Mouse (Mus musculus): ENCODE results near the gene Gm36245. TPM values are rescaled to one million over a fixed set of nuclear protein-coding genes. Genes with fewer than 3 reads are reported as not detected.

The Gm36245 gene
- polyA plus RNA-seq (2015; fragmentation: Nextera tagmentation; extraction: Ambion mirVana) = not detected in 2 replicates

DNA sequence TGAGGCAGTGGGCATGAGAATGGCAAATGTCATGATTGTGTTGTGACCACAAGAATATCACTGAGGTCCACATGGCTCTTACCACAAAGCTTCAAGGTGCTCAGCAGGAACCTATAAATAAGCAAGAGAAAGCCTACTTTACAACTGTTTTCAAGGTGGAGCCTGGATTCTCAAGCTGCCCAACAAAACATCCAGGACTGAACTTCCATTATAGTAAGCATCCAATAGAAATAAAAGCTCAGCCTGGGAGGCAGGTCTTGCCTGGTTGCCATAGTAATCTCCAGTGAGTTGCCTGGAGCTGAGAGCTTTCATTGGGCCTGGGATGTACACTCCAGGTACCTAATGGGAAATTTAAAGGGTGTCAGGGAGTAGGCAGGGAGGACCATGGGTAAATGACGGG is at the start of gene Gm36245:
Gene Gm36245, plus strand, starts transcription at position 301 of the 400 bp plus-strand sequence.
- ATAC-seq (ENCODE audit: low read depth) = no peak
- no peak within 1 kb of the TSS for H3K4me3 ChIP-seq (ENCODE audit: low read length)
- no peak within 1 kb of the TSS for H3K9ac ChIP-seq (ENCODE audit: low read length)
- 75% methylated on average over 1 of the region's 1 CpGs for WGBS
- no peaks in the 10 kb centered on the region for H3K4me1 ChIP-seq (replicated peaks; ENCODE audit: control insufficient read depth, insufficient read depth, low read length)
- no peaks in the 10 kb centered on the region for H3K27me3 ChIP-seq (ENCODE audit: control insufficient read depth, insufficient read depth, low read depth, low read length)
- peak within 1 kb of the TSS; percentile 49; the same call in 1 of the 2 replicates for H3K27ac ChIP-seq (ENCODE audit: low read length)
- no peaks in the 10 kb centered on the region for H3K36me3 ChIP-seq (ENCODE audit: control insufficient read depth, insufficient read depth, low read length)
- no peaks in the 10 kb centered on the region for H3K9me3 ChIP-seq (ENCODE audit: control insufficient read depth, low read length)
- H3K4me2 ChIP-seq (ENCODE audit: low read depth, low read length) = no peak within 1 kb of the TSS

DNA sequence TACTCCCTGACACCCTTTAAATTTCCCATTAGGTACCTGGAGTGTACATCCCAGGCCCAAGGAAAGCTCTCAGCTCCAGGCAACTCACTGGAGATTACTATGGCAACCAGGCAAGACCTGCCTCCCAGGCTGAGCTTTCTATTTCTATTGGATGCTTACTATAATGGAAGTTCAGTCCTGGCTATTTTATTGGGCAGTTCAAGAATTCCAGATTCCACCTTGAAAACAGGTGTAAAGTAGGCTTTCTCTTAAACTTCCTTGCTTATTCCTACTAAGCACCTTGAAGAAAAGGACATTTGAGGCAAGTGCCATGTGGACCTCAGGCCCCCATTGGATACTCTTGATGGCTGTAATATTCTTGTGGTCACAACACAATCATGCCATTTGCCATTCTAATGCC is 37.3 kb upstream of the Gm36245 start, which contains the start of gene 1700025B11Rik:
Gene 1700025B11Rik, minus strand, starts transcription at position 101 of the 400 bp plus-strand sequence.
- Histone ChIP-seq H3K4me3 (ENCODE audit: low read length) (no peak within 1 kb of the TSS), H3K9ac (ENCODE audit: low read length) (no peak within 1 kb of the TSS), H3K4me1 (replicated peaks; ENCODE audit: control insufficient read depth, insufficient read depth, low read length) (no peaks in the 10 kb centered on the region), H3K4me2 (ENCODE audit: low read depth, low read length) (no peak within 1 kb of the TSS), H3K27ac (ENCODE audit: low read length) (no peak within 1 kb of the TSS), H3K27me3 (ENCODE audit: control insufficient read depth, insufficient read depth, low read depth, low read length) (no peaks in the 10 kb centered on the region), H3K9me3 (ENCODE audit: control insufficient read depth, low read length) (no peaks in the 10 kb centered on the region), H3K36me3 (ENCODE audit: control insufficient read depth, insufficient read depth, low read length) (no peaks in the 10 kb centered on the region)
- ATAC-seq (ENCODE audit: low read depth) = no peak

DNA sequence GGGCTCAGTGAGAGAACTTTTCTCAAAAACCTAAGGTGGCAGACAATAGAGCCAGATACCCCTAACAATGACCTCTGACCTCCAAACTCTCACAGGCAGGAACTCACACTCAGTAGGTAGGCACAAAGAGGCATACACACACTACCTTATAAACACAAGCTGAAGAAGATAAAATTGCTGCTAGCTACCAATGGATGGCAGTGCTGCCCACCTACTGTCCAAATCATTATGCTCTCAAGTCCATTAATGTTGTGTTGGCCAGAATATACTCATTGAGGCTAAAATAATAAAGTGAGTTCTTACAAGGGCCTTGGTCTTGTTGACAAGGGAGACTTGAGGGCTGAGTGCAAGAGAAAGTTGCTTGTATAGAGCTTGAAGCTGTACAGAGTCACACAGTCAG is 35.8 kb upstream of the Gm36245 start:
- no peaks in the 10 kb centered on the region for H3K9me3 ChIP-seq (ENCODE audit: control insufficient read depth, low read length)

DNA sequence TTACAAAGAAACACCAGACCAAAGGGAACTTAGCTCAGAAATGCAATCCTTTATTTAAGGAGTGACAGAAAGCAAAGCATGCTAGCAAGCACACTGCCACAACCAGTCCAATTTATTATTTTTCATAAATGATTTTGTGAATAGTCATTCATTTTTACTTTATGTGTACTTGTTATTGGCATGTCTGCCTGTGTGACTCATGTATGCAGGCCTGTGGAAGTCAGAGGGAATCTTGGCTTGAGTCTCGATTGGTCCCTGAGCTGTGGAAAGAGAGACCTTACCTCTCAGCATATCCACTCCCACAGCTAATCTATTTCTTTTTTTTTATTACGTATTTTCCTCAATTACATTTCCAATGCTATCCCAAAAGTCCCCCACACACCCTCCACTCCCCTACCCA is 20.3 kb upstream of the Gm36245 start:
- no peaks in the 10 kb centered on the region for H3K27me3 ChIP-seq (ENCODE audit: control insufficient read depth, insufficient read depth, low read depth, low read length)
- no peaks in the 10 kb centered on the region for H3K36me3 ChIP-seq (ENCODE audit: control insufficient read depth, insufficient read depth, low read length)
- H3K4me3 ChIP-seq (ENCODE audit: low read length) = no peak overlapping the region
- ATAC-seq (ENCODE audit: low read depth) = no peak
- WGBS = 92% methylated on average over 2 of the region's 2 CpGs
- H3K27ac ChIP-seq (ENCODE audit: low read length) = no peak overlapping the region
- H3K4me1 ChIP-seq (replicated peaks; ENCODE audit: control insufficient read depth, insufficient read depth, low read length) = no peaks in the 10 kb centered on the region
- H3K4me2 ChIP-seq (ENCODE audit: low read depth, low read length) = no peak overlapping the region
- 0 out of 2 replicates have a peak, but pooled peaks cover 3% of the 10 kb centered on the region for H3K9me3 ChIP-seq (ENCODE audit: control insufficient read depth, low read length)
- H3K9ac ChIP-seq (ENCODE audit: low read length) = no peak overlapping the region

More for the DNA sequence above, 35.8 kb upstream of the Gm36245 start:
- no peak overlapping the region for H3K4me2 ChIP-seq (ENCODE audit: low read depth, low read length)
- H3K36me3 ChIP-seq (ENCODE audit: control insufficient read depth, insufficient read depth, low read length) = no peaks in the 10 kb centered on the region
- no peak overlapping the region for H3K4me3 ChIP-seq (ENCODE audit: low read length)
- H3K27ac ChIP-seq (ENCODE audit: low read length) = no peak overlapping the region
- H3K27me3 ChIP-seq (ENCODE audit: control insufficient read depth, insufficient read depth, low read depth, low read length) = no peaks in the 10 kb centered on the region
- H3K9ac ChIP-seq (ENCODE audit: low read length) = no peak overlapping the region
- no peak for ATAC-seq (ENCODE audit: low read depth)
- H3K4me1 ChIP-seq (replicated peaks; ENCODE audit: control insufficient read depth, insufficient read depth, low read length) = no peaks in the 10 kb centered on the region

DNA sequence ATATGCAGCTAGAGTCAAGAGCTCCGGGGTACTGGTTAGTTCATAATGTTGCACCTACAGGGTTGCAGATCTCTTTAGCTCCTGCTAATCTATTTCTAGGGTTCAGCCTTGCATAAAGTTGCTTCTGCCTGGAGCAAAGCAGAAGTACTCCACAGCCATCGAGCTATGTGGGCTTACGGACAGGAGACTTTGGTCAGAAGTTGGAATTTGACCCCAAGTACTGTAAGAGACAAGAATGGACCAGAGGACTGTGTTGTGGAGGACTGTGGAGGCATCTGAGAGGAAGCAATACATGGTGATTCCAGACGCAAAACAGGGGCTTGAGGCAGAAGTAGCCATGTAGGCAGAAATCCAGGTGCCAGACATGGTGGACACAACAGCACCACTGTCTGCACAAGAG is 19.7 kb upstream of the Gm36245 start:
- H3K4me1 ChIP-seq (replicated peaks; ENCODE audit: control insufficient read depth, insufficient read depth, low read length) = no peaks in the 10 kb centered on the region
- no peaks in the 10 kb centered on the region for H3K36me3 ChIP-seq (ENCODE audit: control insufficient read depth, insufficient read depth, low read length)
- no peak overlapping the region for H3K4me3 ChIP-seq (ENCODE audit: low read length)
- WGBS = 80% methylated on average over 4 of the region's 4 CpGs
- no peak overlapping the region for H3K4me2 ChIP-seq (ENCODE audit: low read depth, low read length)
- no peak for ATAC-seq (ENCODE audit: low read depth)
- H3K9ac ChIP-seq (ENCODE audit: low read length) = no peak overlapping the region
- no peaks in the 10 kb centered on the region for H3K27me3 ChIP-seq (ENCODE audit: control insufficient read depth, insufficient read depth, low read depth, low read length)
- H3K9me3 ChIP-seq (ENCODE audit: control insufficient read depth, low read length) = 0 out of 2 replicates have a peak, but pooled peaks cover 3% of the 10 kb centered on the region
- no peak overlapping the region for H3K27ac ChIP-seq (ENCODE audit: low read length)

DNA sequence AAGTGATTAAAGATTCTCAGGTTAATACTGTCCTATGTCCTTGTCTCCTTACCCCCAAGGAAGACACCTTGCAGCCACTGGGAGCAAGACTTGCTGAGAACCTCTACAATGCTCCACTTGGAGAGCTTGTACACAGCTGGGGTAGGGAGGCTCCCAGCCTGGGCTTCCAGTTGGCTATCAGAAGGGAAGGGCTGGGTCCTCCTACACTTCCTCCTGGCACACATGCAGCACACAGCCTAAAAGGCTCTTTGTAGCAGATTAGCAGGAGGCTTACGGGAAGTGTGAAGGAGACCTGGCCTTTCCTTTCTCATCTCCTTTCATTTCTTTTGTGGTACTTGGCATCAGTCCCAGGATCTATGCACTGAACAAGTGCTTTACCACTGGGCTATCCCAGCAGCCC is 17.4 kb upstream of the Gm36245 start:
- ATAC-seq (ENCODE audit: low read depth) = peak; percentile 88
- 20% methylated on average over 1 of the region's 1 CpGs for WGBS
- no peaks in the 10 kb centered on the region for H3K4me1 ChIP-seq (replicated peaks; ENCODE audit: control insufficient read depth, insufficient read depth, low read length)
- H3K4me2 ChIP-seq (ENCODE audit: low read depth, low read length) = no peak overlapping the region
- H3K27me3 ChIP-seq (ENCODE audit: control insufficient read depth, insufficient read depth, low read depth, low read length) = no peaks in the 10 kb centered on the region
- peak overlapping the region; percentile 46; the same call in 1 of the 2 replicates for H3K27ac ChIP-seq (ENCODE audit: low read length)
- H3K9ac ChIP-seq (ENCODE audit: low read length) = no peak overlapping the region
- no peaks in the 10 kb centered on the region for H3K36me3 ChIP-seq (ENCODE audit: control insufficient read depth, insufficient read depth, low read length)
- no peak overlapping the region for H3K4me3 ChIP-seq (ENCODE audit: low read length)
- 0 out of 2 replicates have a peak, but pooled peaks cover 3% of the 10 kb centered on the region for H3K9me3 ChIP-seq (ENCODE audit: control insufficient read depth, low read length)

DNA sequence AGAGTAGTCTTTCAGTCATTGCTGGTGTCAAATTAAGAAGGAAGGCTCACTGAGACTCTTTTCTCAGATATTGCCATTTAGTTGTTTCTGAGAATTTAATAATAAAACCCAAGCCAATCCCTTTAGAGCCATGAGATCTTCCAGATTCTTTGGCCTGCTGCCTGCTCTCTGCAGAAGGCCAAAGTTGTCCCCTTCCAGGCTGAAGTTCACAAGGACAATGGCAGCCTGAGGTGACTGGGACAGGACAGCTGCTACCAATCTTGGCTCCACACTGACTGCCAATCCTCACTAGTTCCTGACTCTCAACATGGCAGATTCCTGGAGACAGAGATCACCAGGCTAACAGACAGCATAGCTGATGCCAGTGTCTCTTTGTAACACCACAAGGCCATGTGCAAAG is 12.0 kb upstream of the Gm36245 start:
- H3K9ac ChIP-seq (ENCODE audit: low read length) = no peak overlapping the region
- H3K27ac ChIP-seq (ENCODE audit: low read length) = no peak overlapping the region
- H3K4me3 ChIP-seq (ENCODE audit: low read length) = no peak overlapping the region
- H3K4me2 ChIP-seq (ENCODE audit: low read depth, low read length) = no peak overlapping the region
- 0 out of 2 replicates have a peak, but pooled peaks cover 3% of the 10 kb centered on the region for H3K9me3 ChIP-seq (ENCODE audit: control insufficient read depth, low read length)
- no peaks in the 10 kb centered on the region for H3K4me1 ChIP-seq (replicated peaks; ENCODE audit: control insufficient read depth, insufficient read depth, low read length)
- no peak for ATAC-seq (ENCODE audit: low read depth)
- no peaks in the 10 kb centered on the region for H3K36me3 ChIP-seq (ENCODE audit: control insufficient read depth, insufficient read depth, low read length)
- no peaks in the 10 kb centered on the region for H3K27me3 ChIP-seq (ENCODE audit: control insufficient read depth, insufficient read depth, low read depth, low read length)

DNA sequence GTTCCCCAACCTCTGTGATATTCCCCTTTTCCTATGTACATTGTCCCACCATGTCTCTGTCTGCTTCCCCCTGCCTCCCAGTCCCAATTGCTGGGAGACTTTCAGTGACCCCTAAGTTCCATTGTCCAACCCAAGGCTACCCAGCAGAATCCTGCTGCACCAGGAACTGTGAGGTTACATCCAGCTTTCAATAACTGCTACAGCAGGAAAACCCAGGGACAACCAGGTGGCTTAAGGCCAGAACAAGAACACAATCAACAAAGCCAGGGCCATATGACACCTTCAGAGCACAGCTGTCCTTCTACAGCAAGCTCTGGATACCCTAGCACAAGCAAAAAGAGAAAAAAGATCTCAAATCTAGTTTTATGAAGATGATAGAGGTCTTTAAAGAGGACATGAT is 10.1 kb upstream of the Gm36245 start:
- no peak overlapping the region for H3K9ac ChIP-seq (ENCODE audit: low read length)
- H3K4me1 ChIP-seq (replicated peaks; ENCODE audit: control insufficient read depth, insufficient read depth, low read length) = no peaks in the 10 kb centered on the region
- H3K4me3 ChIP-seq (ENCODE audit: low read length) = no peak overlapping the region
- no peaks in the 10 kb centered on the region for H3K27me3 ChIP-seq (ENCODE audit: control insufficient read depth, insufficient read depth, low read depth, low read length)
- no peak for ATAC-seq (ENCODE audit: low read depth)
- no peaks in the 10 kb centered on the region for H3K36me3 ChIP-seq (ENCODE audit: control insufficient read depth, insufficient read depth, low read length)
- H3K9me3 ChIP-seq (ENCODE audit: control insufficient read depth, low read length) = no peaks in the 10 kb centered on the region
- H3K27ac ChIP-seq (ENCODE audit: low read length) = no peak overlapping the region
- no peak overlapping the region for H3K4me2 ChIP-seq (ENCODE audit: low read depth, low read length)

DNA sequence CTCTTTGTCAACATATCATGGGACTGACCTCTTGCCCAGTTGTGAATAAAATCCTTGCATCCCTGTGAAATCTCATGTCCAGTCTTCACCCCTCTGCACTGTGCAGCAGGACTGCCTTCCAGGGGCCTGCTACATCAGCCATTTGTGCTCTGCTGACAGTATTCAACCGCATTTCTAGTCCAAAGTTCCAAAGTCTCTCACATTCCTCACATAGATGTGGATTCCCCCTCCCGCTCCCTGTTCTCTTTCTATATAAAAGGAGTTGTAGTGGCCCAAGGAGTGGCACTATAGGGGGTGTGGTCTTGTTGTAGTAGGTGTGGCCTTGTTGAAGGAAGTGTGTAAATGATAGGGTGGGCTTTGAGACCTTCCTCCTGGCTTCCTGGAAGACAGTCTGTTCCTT is 8.2 kb upstream of the Gm36245 start:
- ATAC-seq (ENCODE audit: low read depth) = no peak
- no peak overlapping the region for H3K4me3 ChIP-seq (ENCODE audit: low read length)
- no peaks in the 10 kb centered on the region for H3K4me1 ChIP-seq (replicated peaks; ENCODE audit: control insufficient read depth, insufficient read depth, low read length)
- H3K4me2 ChIP-seq (ENCODE audit: low read depth, low read length) = no peak overlapping the region
- no peaks in the 10 kb centered on the region for H3K27me3 ChIP-seq (ENCODE audit: control insufficient read depth, insufficient read depth, low read depth, low read length)
- no peaks in the 10 kb centered on the region for H3K36me3 ChIP-seq (ENCODE audit: control insufficient read depth, insufficient read depth, low read length)
- WGBS = 50% methylated on average over 2 of the region's 2 CpGs
- no peaks in the 10 kb centered on the region for H3K9me3 ChIP-seq (ENCODE audit: control insufficient read depth, low read length)
- no peak overlapping the region for H3K27ac ChIP-seq (ENCODE audit: low read length)
- no peak overlapping the region for H3K9ac ChIP-seq (ENCODE audit: low read length)

DNA sequence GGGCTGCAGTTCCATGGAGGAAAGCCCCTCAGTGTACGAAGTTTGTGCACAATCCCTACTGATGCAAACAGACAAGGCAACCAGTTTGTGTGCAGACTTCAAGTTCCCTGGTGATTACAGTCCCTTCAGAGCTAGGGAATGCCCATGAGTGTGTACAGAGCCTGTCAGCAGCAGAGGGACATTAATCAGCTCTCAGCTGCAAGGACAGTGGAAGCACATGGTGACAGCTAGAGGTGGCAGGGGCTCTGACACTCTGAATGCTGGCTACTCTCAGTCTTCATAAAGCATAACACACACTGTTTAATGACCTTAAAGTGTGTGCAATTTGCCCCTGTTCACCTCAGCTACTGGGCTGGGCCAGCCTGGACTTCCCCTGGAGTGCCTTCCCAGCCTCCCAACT is 5.5 kb upstream of the Gm36245 start:
- no peaks in the 10 kb centered on the region for H3K9me3 ChIP-seq (ENCODE audit: control insufficient read depth, low read length)

More for the DNA sequence above, 5.5 kb upstream of the Gm36245 start:
- no peak overlapping the region for H3K4me2 ChIP-seq (ENCODE audit: low read depth, low read length)
- no peak overlapping the region for H3K9ac ChIP-seq (ENCODE audit: low read length)
- 44% methylated on average over 1 of the region's 1 CpGs for WGBS
- H3K4me1 ChIP-seq (replicated peaks; ENCODE audit: control insufficient read depth, insufficient read depth, low read length) = no peaks in the 10 kb centered on the region
- H3K27ac ChIP-seq (ENCODE audit: low read length) = no peak overlapping the region
- H3K27me3 ChIP-seq (ENCODE audit: control insufficient read depth, insufficient read depth, low read depth, low read length) = no peaks in the 10 kb centered on the region
- no peak for ATAC-seq (ENCODE audit: low read depth)
- H3K36me3 ChIP-seq (ENCODE audit: control insufficient read depth, insufficient read depth, low read length) = no peaks in the 10 kb centered on the region
- H3K4me3 ChIP-seq (ENCODE audit: low read length) = no peak overlapping the region
